Mouse (Mus musculus) forebrain, embryonic 14.5 days (tissue): ENCODE results near the gene Snapc4. TPM values are rescaled to one million over a fixed set of nuclear protein-coding genes. Genes with fewer than 3 reads are reported as not detected.

Experiments
- ATAC-seq: fragments of 200-750 bp; cut with Nextera tagmentation; 2 replicates; pipeline ENCODE4 v1.8.0; 2017; ENCODE audit warnings: mild to moderate bottlenecking, moderate library complexity
- DNase-seq: peaks from one replicate; pipeline ENCODE4 v3.0.0-alpha.2; 2015; ENCODE audit warnings: low spot score
- H3K27ac ChIP-seq: fragments of 300-500 bp; sonication (generic); 2 replicates; pipeline ENCODE4 v1.5.1; 2014; ENCODE audit warnings: low read depth, mild to moderate bottlenecking, control low read depth, low read length, moderate library complexity
- H3K27me3 ChIP-seq: fragments of 300-500 bp; sonication (generic); replicated peaks from 2 replicates; pipeline ENCODE4 v1.6.1; 2014; ENCODE audit warnings: low read length, control low read depth, mixed read lengths; ENCODE audit not compliant: control insufficient read depth, insufficient read depth
- H3K36me3 ChIP-seq: fragments of 300-500 bp; sonication (generic); 2 replicates; pipeline ENCODE4 v1.6.1; 2014; ENCODE audit warnings: low read length, control low read depth; ENCODE audit not compliant: control insufficient read depth, insufficient read depth
- H3K4me1 ChIP-seq: fragments of 300-500 bp; sonication (generic); 2 replicates; pipeline ENCODE4 v1.6.1; 2014; ENCODE audit warnings: antibody characterized with exemption, low read length, control low read depth; ENCODE audit not compliant: control insufficient read depth, insufficient read depth
- H3K4me2 ChIP-seq: fragments of 300-500 bp; sonication (generic); 2 replicates; pipeline ENCODE4 v1.6.1; 2014; ENCODE audit warnings: mild to moderate bottlenecking, control low read depth, low read length
- H3K4me3 ChIP-seq: fragments of 300-500 bp; sonication (generic); 2 replicates; pipeline ENCODE4 v1.5.1; 2014; ENCODE audit warnings: low read depth, low read length, control low read depth
- H3K9ac ChIP-seq: fragments of 300-500 bp; sonication (generic); 2 replicates; pipeline ENCODE4 v1.6.1; 2014; ENCODE audit warnings: mild to moderate bottlenecking, low read length, control low read depth, moderate library complexity
- H3K9me3 ChIP-seq: fragments of 300-500 bp; sonication (generic); replicated peaks from 2 replicates; pipeline ENCODE4 v1.6.1; 2016; ENCODE audit warnings: low read length, control low read depth, mixed read lengths; ENCODE audit not compliant: control insufficient read depth
- WGBS: fragments of 180-500 bp; shearing (Covaris S2); extraction: QIAGEN DNeasy Blood & Tissue Kit; methylation state at CpG from one replicate; pipeline ENCODE4 v1.1.7; 2014; 5-methylcytosine and 5-hydroxymethylcytosine counted together
- polyA plus RNA-seq: library from polyadenylated mRNA; unstranded; fragments of >200 nt; fragmentation: Nextera tagmentation; extraction: Ambion mirVana; gene quantifications from 2 replicates; pipeline ENCODE4 v1.2.1, GENCODE M21; 2014

The Snapc4 gene
- polyA plus RNA-seq, 1 experiment from 2014 or later: 15.7 TPM

DNA sequence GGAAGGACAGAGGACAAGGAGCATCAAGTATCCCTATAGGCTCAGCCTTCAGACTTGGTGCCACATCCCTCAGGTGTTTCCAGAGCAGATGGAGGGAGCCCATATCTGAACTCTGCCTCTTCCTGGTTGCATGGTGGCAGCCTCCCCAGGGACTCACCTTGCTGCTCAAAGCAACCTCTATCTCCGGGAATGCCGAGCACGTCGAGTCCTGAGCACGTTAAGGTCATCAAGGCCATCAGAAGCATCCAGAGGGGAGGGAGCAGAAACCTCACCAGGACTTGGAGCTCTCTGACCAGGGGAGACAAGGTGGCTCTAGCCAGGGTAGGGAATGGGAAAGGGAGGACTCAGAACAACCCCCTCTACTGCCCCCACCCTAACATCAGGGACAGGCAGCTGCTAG, 17.0 kb downstream of the Snapc4 start:
- Histone ChIP-seq H3K27me3 (no peaks in the 10 kb centered on the region), H3K36me3 (peaks cover 59% of the 10 kb centered on the region), H3K9ac (no peak overlapping the region), H3K4me3 (no peak overlapping the region), H3K27ac (no peak overlapping the region), H3K4me2 (no peak overlapping the region), H3K4me1 (no peaks in the 10 kb centered on the region), H3K9me3 (no peaks in the 10 kb centered on the region)
- WGBS: 90% methylated on average over 5 of the region's 5 CpGs
- DNase-seq: no peak
- ATAC-seq: no peak

GRCm38 (mm10) chr2:26362991-26363390, 17.5 kb downstream of the Snapc4 start:
- Histone ChIP-seq H3K4me2 (no peak overlapping the region), H3K36me3 (peaks cover 55% of the 10 kb centered on the region), H3K9me3 (no peaks in the 10 kb centered on the region), H3K27me3 (no peaks in the 10 kb centered on the region), H3K4me3 (no peak overlapping the region), H3K9ac (no peak overlapping the region), H3K4me1 (no peaks in the 10 kb centered on the region), H3K27ac (no peak overlapping the region)
- DNase-seq (no peak), ATAC-seq (no peak)
- WGBS: 84% methylated on average over 5 of the region's 5 CpGs

GRCm38 (mm10) chr2:26360772-26361171, 19.7 kb downstream of the Snapc4 start, which contains the start of gene Card9:
Gene Card9, minus strand, starts transcription at chr2:26360918.
- Histone ChIP-seq H3K36me3 (peaks cover 33% of the 10 kb centered on the region), H3K9ac (no peak within 1 kb of the TSS), H3K4me2 (no peak within 1 kb of the TSS), H3K27me3 (no peaks in the 10 kb centered on the region), H3K4me3 (no peak within 1 kb of the TSS), H3K9me3 (no peaks in the 10 kb centered on the region), H3K27ac (no peak within 1 kb of the TSS), H3K4me1 (no peaks in the 10 kb centered on the region)
- ATAC-seq (no peak), DNase-seq (no peak)
- 62% methylated on average over 3 of the region's 3 CpGs for WGBS

GRCm38 (mm10) chr2:26359983-26360382, 20.5 kb downstream of the Snapc4 start:
- Histone ChIP-seq H3K27me3 (no peaks in the 10 kb centered on the region), H3K27ac (no peak overlapping the region), H3K4me1 (no peaks in the 10 kb centered on the region), H3K9ac (no peak overlapping the region), H3K4me3 (no peak overlapping the region), H3K36me3 (peaks cover 25% of the 10 kb centered on the region), H3K9me3 (no peaks in the 10 kb centered on the region), H3K4me2 (no peak overlapping the region)
- ATAC-seq (no peak), DNase-seq (no peak)
- 84% methylated on average over 6 of the region's 6 CpGs for WGBS

DNA sequence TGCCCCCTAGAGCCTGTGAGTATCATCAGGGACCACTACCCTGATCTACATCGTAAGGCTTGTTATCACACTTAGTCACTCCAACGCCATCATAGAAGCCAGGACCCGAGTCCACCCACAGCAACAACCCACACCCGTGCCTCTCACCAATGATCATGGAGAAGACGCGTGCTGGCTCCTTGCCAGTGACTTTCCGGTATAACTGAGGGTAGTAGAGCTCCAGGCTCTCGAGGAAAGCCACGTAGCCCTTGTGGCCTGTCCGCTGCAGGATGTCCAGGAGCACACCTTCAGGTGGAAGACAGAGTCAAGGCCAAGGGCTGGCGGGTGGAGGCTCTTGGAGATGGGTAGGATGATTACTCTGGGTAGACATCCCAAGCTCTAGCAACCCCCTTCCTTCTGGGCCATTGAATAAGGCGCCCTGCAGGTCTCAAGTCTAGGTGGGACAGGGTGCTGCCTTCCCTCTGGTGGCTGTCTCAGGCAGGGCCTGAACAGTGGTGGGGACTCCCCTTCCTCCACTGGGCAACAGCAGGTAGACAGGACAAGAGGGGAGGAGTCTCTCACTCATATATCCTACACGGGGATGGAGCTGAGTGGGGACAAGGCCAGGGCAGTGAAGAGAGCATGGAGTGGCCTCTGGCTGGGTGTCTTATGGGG, 21.7 kb downstream of the Snapc4 start:
- Histone ChIP-seq H3K4me3 (no peak overlapping the region), H3K9ac (no peak overlapping the region), H3K36me3 (peaks cover 13% of the 10 kb centered on the region; the same call in 1 of the 2 replicates), H3K27me3 (no peaks in the 10 kb centered on the region), H3K27ac (no peak overlapping the region), H3K4me2 (no peak overlapping the region), H3K9me3 (no peaks in the 10 kb centered on the region), H3K4me1 (no peaks in the 10 kb centered on the region)
- no peak for ATAC-seq
- no peak for DNase-seq
- 90% methylated on average over 13 of the region's 13 CpGs for WGBS

- DNase-seq (no peak), ATAC-seq (no peak)
- WGBS: 43% methylated on average over 15 of the region's 15 CpGs
- no peaks in the 10 kb centered on the region for H3K27me3 ChIP-seq
- H3K9me3 ChIP-seq: no peaks in the 10 kb centered on the region
- 0 out of 2 replicates have a peak, but pooled peaks cover 4% of the 10 kb centered on the region for H3K36me3 ChIP-seq
- H3K4me1 ChIP-seq: peaks cover 7% of the 10 kb centered on the region
- H3K4me2 ChIP-seq: no peak overlapping the region
- H3K9ac ChIP-seq: no peak overlapping the region
- no peak overlapping the region for H3K4me3 ChIP-seq
- no peak overlapping the region for H3K27ac ChIP-seq
Observed at GRCm38 (mm10) chr2:26357484-26357883, 23.0 kb downstream of the Snapc4 start.

DNA sequence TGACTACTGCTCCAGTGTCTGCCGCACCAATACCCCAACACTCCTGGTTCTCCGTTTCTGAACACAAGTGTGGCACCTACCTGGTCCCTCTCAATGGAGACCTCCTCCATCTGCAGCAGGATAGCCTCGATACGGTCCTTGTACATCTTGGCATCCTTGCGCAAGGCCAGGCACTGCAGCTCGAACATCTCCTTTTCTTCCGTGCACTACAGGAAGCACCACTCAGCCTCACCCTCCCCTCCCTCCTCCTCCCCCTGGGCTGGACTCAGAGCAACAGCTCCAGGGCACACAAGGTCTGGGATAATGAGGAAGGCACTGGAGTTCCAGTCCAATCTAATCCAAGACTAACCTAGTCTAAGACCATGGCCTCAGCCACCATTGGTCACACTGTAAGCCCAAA, 23.8 kb downstream of the Snapc4 start:
- Histone ChIP-seq H3K4me3 (no peak overlapping the region), H3K27ac (no peak overlapping the region), H3K9me3 (no peaks in the 10 kb centered on the region), H3K4me2 (no peak overlapping the region), H3K4me1 (peaks cover 7% of the 10 kb centered on the region), H3K36me3 (no peaks in the 10 kb centered on the region), H3K9ac (no peak overlapping the region), H3K27me3 (no peaks in the 10 kb centered on the region)
- WGBS: 76% methylated on average over 7 of the region's 7 CpGs
- DNase-seq: no peak
- no peak for ATAC-seq

- no peak for DNase-seq
- Histone ChIP-seq H3K27me3 (no peaks in the 10 kb centered on the region), H3K9me3 (no peaks in the 10 kb centered on the region)
Observed at GRCm38 (mm10) chr2:26356231-26356630, 24.2 kb downstream of the Snapc4 start.

DNA sequence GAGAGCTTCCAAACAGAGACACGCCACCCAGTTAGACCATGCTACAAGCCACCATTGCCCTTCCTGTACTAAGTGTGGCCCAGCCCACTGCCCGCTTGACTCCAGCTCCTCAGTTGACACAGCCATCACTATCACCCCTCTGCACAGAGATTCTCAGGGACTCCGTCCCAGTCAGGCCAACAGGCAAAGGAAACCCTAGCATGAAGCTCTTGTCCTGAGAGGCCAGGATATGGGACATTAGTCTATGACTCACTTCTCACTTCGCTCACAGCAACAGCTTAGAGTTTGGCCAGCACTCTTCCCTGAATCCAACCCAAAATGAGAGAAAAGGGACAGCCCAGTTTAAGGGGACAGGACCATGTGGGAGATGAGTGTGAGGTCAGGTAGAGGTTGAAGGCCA, 26.1 kb downstream of the Snapc4 start:
- no peak for ATAC-seq
- Histone ChIP-seq H3K27ac (no peak overlapping the region), H3K4me2 (no peak overlapping the region), H3K4me1 (peaks cover 15% of the 10 kb centered on the region), H3K4me3 (no peak overlapping the region), H3K36me3 (peaks cover 11% of the 10 kb centered on the region), H3K9ac (no peak overlapping the region), H3K27me3 (no peaks in the 10 kb centered on the region), H3K9me3 (no peaks in the 10 kb centered on the region)
- DNase-seq: no peak
- 89% methylated on average over 4 of the region's 4 CpGs for WGBS

More at GRCm38 (mm10) chr2:26356231-26356630, 24.2 kb downstream of the Snapc4 start:
- Histone ChIP-seq H3K36me3 (no peaks in the 10 kb centered on the region), H3K9ac (no peak overlapping the region), H3K27ac (no peak overlapping the region), H3K4me2 (no peak overlapping the region), H3K4me1 (peaks cover 8% of the 10 kb centered on the region), H3K4me3 (no peak overlapping the region)
- no peak for ATAC-seq
- WGBS: 77% methylated on average over 4 of the region's 4 CpGs
